Mouse (Mus musculus): ENCODE results near the gene Lrp6.
A peak's percentile ranks its signal among the peaks of the same experiment; 100 is the strongest.

Lrp6 gene

GRCm38 (mm10) chr6:134529340-134529739 is 37.4 kb downstream of the Lrp6 start:
- DNase-seq: no peak

- no peak for DNase-seq
These were observed 38.4 kb downstream of the Lrp6 start for GRCm38 (mm10) chr6:134528396-134528795.

- DNase-seq: no peak
These were observed 39.1 kb downstream of the Lrp6 start for GRCm38 (mm10) chr6:134527596-134528128.

- DNase-seq: no peak
These were observed 39.8 kb downstream of the Lrp6 start for GRCm38 (mm10) chr6:134526821-134527595.

GRCm38 (mm10) chr6:134526275-134526674 is 40.5 kb downstream of the Lrp6 start:
- no peak for DNase-seq

- no peak for DNase-seq
These were observed 45.4 kb downstream of the Lrp6 start for GRCm38 (mm10) chr6:134521411-134521810.

GRCm38 (mm10) chr6:134520821-134521220 is 45.9 kb downstream of the Lrp6 start:
- no peak for DNase-seq

- no peak for DNase-seq
These were observed 48.3 kb downstream of the Lrp6 start for GRCm38 (mm10) chr6:134518450-134518849.

- DNase-seq: no peak
These were observed 49.6 kb downstream of the Lrp6 start for GRCm38 (mm10) chr6:134517141-134517540.

GRCm38 (mm10) chr6:134515416-134515815 is 51.3 kb downstream of the Lrp6 start:
- DNase-seq: no peak

- no peak for DNase-seq
These were observed 52.8 kb downstream of the Lrp6 start for GRCm38 (mm10) chr6:134513896-134514510.

- DNase-seq: no peak
These were observed 53.8 kb downstream of the Lrp6 start for GRCm38 (mm10) chr6:134513011-134513410.

- no peak for DNase-seq
These were observed 54.3 kb downstream of the Lrp6 start for GRCm38 (mm10) chr6:134512478-134512877.

GRCm38 (mm10) chr6:134511118-134511517 is 55.6 kb downstream of the Lrp6 start:
- DNase-seq: no peak

GRCm38 (mm10) chr6:134510280-134510679 is 56.5 kb downstream of the Lrp6 start:
- DNase-seq: no peak

- peak; percentile 35 for DNase-seq
These were observed 57.0 kb downstream of the Lrp6 start for GRCm38 (mm10) chr6:134509731-134510226.

GRCm38 (mm10) chr6:134504866-134505265 is 61.9 kb downstream of the Lrp6 start:
- no peak for DNase-seq

GRCm38 (mm10) chr6:134502335-134502734 is 64.4 kb downstream of the Lrp6 start:
- DNase-seq: no peak

- DNase-seq: no peak
These were observed 66.2 kb downstream of the Lrp6 start for GRCm38 (mm10) chr6:134500381-134501162.

- DNase-seq: no peak
These were observed 67.7 kb downstream of the Lrp6 start for GRCm38 (mm10) chr6:134499089-134499488.

- no peak for DNase-seq
These were observed 68.2 kb downstream of the Lrp6 start for GRCm38 (mm10) chr6:134498518-134498917.

- no peak for DNase-seq
These were observed 71.7 kb downstream of the Lrp6 start for GRCm38 (mm10) chr6:134494828-134495698.
